Mouse (Mus musculus): Measurements from ENCODE around the gene Zfp511. TPM values are rescaled to one million over a fixed set of nuclear protein-coding genes. Genes with fewer than 3 reads are reported as not detected.

The Zfp511 gene
- polyA plus RNA-seq, 1 experiment: 76.9 TPM

DNA sequence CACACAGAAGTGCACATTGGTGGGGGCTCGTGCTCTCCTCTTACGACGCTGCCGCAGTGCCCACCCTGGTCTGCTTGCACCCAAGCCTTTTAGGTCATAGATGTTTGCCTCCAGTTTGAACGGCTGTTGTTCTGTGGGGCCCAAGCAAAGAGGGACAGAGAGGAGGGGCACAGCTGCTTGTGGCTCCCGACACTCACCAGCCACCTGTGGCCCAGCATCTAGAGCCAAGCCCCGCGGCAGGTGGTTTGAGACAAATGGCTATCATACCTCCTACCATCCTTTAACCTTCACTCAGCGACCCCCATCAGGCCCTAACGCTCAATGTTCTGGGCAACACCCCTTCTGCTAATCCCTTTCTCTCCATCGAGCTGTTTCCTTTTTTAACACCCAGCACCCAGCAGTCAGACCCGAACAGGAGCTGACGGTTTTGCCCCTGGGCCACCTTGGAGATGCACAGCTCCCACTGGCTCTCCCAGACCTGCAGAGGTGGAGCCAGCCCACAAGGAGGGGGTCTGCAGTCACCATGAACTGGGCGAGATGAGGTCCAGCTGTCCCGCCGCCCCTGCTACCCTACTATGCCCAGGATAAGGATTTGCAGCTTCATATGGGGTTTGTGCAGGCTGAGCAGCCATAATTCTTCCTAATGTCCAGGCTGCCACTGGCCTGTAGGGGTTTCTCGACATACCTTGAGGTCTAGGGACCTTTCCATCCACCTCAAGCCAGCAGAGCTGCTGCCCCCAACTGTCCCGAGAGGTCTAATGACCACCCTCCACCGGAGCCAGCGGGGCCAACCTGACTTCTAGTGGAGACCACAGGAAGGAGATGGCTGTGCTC is 45.4 kb downstream of the Zfp511 start:
- WGBS: 4% methylated on average over 20 of the region's 20 CpGs
- no peak for TF ChIP-seq CTCF (IDR thresholded peaks at IDR 0.05; ENCODE audit: borderline replicate concordance, insufficient read depth, low read depth, low read length)
- DNase-seq: peak; percentile 68 to 74
- Histone ChIP-seq H3K4me3 (replicated peaks; ENCODE audit: insufficient read depth, low read depth, low read length) (peak overlapping the region; percentile 61), H3K27me3 (ENCODE audit: control insufficient read depth, insufficient read depth, low read length) (no peaks in the 10 kb centered on the region), H3K4me1 (ENCODE audit: control insufficient read depth, insufficient read depth, low read length) (no peaks in the 10 kb centered on the region), H3K27ac (ENCODE audit: insufficient read depth, low read length) (peak overlapping the region; percentile 12)

DNA sequence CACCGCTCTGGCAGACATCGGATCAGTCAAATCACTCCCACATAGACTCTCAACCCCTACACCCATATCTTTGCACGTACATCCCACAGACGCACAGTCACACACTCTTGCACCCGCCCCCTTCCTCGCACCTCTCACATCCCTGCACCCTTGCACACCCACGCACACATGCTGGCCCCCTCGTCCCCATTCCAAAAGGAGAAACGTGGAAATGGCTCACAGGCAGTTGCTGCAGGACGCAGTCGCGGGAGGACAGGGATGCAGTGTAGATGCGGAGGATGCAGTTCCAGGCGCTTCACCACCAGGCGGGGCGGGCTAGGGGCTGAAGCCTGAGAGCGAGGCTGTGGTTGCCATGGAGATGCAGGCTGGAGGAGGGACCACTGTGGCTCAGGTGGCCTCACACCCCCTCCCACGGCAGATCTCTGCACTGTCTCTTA is 46.1 kb downstream of the Zfp511 start, which contains the start of gene Caly:
Caly (minus strand) TSS at position 307 of the 437 bp plus-strand sequence.
- Histone ChIP-seq H3K27ac (ENCODE audit: insufficient read depth, low read length) (peak within 1 kb of the TSS; percentile 12), H3K4me3 (replicated peaks; ENCODE audit: insufficient read depth, low read depth, low read length) (peak within 1 kb of the TSS; percentile 61), H3K27me3 (ENCODE audit: control insufficient read depth, insufficient read depth, low read length) (no peaks in the 10 kb centered on the region), H3K4me1 (ENCODE audit: control insufficient read depth, insufficient read depth, low read length) (no peaks in the 10 kb centered on the region)
- WGBS: 1% methylated on average over 18 of the region's 18 CpGs
- peak; percentile 71 for TF ChIP-seq CTCF (IDR thresholded peaks at IDR 0.05; ENCODE audit: borderline replicate concordance, insufficient read depth, low read depth, low read length)
- TF ChIP-seq POLR2A (IDR thresholded peaks at IDR 0.05; ENCODE audit: borderline replicate concordance, insufficient read depth, low read length): peak; percentile 32; the same call in 1 of the 2 replicates
- peak; percentile 81 to 85 for DNase-seq

Other genes starting within 250 kb of the Zfp511 start
- 19.9 and 21.5 TPM in 2 replicates for gene Adgra1, start 202.2 kb upstream of the Zfp511 start, polyA plus RNA-seq (2012; rRNA removed)
- gene Kndc1, start 141.7 kb upstream of the Zfp511 start, polyA plus RNA-seq (2012; rRNA removed): 139 and 160 TPM in 2 replicates
- 0.16 TPM in 1 of 2 replicates, not detected in the other for gene Utf1, start 92.6 kb upstream of the Zfp511 start, polyA plus RNA-seq (2012; rRNA removed)
- 0.21 and 0.39 TPM in 2 replicates for gene 6430531B16Rik, start 57.6 kb upstream of the Zfp511 start, polyA plus RNA-seq (2012; rRNA removed)
- 2.8 and 4.1 TPM in 2 replicates for gene Adam8, start 43.8 kb upstream of the Zfp511 start, polyA plus RNA-seq (2012; rRNA removed)
- 51.4 and 54.5 TPM in 2 replicates for gene Tubgcp2, start 278 bp downstream of the Zfp511 start, polyA plus RNA-seq (2012; rRNA removed)
- not detected in 2 replicates for gene Msx3, start 12.7 kb downstream of the Zfp511 start, polyA plus RNA-seq (2012; rRNA removed)
- gene Caly, start 46.2 kb downstream of the Zfp511 start, polyA plus RNA-seq (2012; rRNA removed): 189 and 198 TPM in 2 replicates
- gene Prap1, start 57.0 kb downstream of the Zfp511 start, polyA plus RNA-seq (2012; rRNA removed): not detected in 2 replicates
- gene Fuom, start 66.0 kb downstream of the Zfp511 start, polyA plus RNA-seq (2012; rRNA removed): 94.7 and 98.3 TPM in 2 replicates
- 5.0 and 5.9 TPM in 2 replicates for gene Paox, start 79.4 kb downstream of the Zfp511 start, polyA plus RNA-seq (2012; rRNA removed)
- 90.9 and 98.6 TPM in 2 replicates for gene Echs1, start 80.1 kb downstream of the Zfp511 start, polyA plus RNA-seq (2012; rRNA removed)
- gene Mtg1, start 101.2 kb downstream of the Zfp511 start, polyA plus RNA-seq (2012; rRNA removed): 42.4 and 45.9 TPM in 2 replicates
- 25.9 and 27.7 TPM in 2 replicates for gene Sprn, start 118.5 kb downstream of the Zfp511 start, polyA plus RNA-seq (2012; rRNA removed)
- gene Olfr522, start 128.4 kb downstream of the Zfp511 start, polyA plus RNA-seq (2012; rRNA removed): not detected in 2 replicates
- gene Olfr523, start 136.8 kb downstream of the Zfp511 start, polyA plus RNA-seq (2012; rRNA removed): 0.10 TPM in 2 replicates
- gene Olfr524, start 169.6 kb downstream of the Zfp511 start, polyA plus RNA-seq (2012; rRNA removed): not detected in 2 replicates
- gene Cd163l1, start 181.9 kb downstream of the Zfp511 start, polyA plus RNA-seq (2012; rRNA removed): 0.03 TPM in 1 of 2 replicates, not detected in the other
- 0.10 and 0.13 TPM in 2 replicates for gene 5830411N06Rik, start 210.9 kb downstream of the Zfp511 start, polyA plus RNA-seq (2012; rRNA removed)

Data from cerebellum, adult 2 months (tissue).